Comparison of ENCODE assay signal across 10 mouse cellular contexts in genomic region chr9:110933850-110934437, GRCm38 (mm10). TPM values are rescaled to one million over a fixed set of nuclear protein-coding genes. Genes with fewer than 3 reads are reported as not detected.
A peak's percentile ranks its signal among the peaks of the same experiment; 100 is the strongest.
DNase-seq lines count a peak whose midpoint lies in the region; ATAC-seq and TF ChIP-seq lines count a peak whose summit lies in the region.
"Had no signal": no experiment of that assay in that cellular context is flagged by ENCODE, and none has a peak within 500 bp of the region (broad histone marks: within the 10 kb centered on the region; RNA-seq: fewer than 3 reads in every experiment).

No protein-coding gene starts in this region.

- TF ChIP-seq CTCF in gastrocnemius, adult 2 months (IDR thresholded peaks at IDR 0.05): no peak
- TF ChIP-seq CTCF in cerebellum, adult 2 months (IDR thresholded peaks at IDR 0.05; ENCODE audit: borderline replicate concordance, insufficient read depth, low read depth, low read length): no peak

- TF ChIP-seq POLR2A in cerebellum, adult 2 months (IDR thresholded peaks at IDR 0.05; ENCODE audit: borderline replicate concordance, insufficient read depth, low read length): no peak

- no peak overlapping the region for H3K4me3 ChIP-seq in gastrocnemius, adult 2 months
- no peak overlapping the region for H3K4me3 ChIP-seq in cerebellum, adult 2 months (replicated peaks; ENCODE audit: insufficient read depth, low read depth, low read length)
- H3K4me3 ChIP-seq: intestine, embryonic 15.5 days; lung, embryonic 15.5 days had no signal

- peaks cover 5% of the 10 kb centered on the region for H3K4me1 ChIP-seq in cerebellum, adult 2 months (ENCODE audit: control insufficient read depth, insufficient read depth, low read length)
- H3K4me1 ChIP-seq: intestine, embryonic 15.5 days; lung, embryonic 15.5 days had no signal

- no peaks in the 10 kb centered on the region for H3K27me3 ChIP-seq in cerebellum, adult 2 months (ENCODE audit: control insufficient read depth, insufficient read depth, low read length)
- H3K27me3 ChIP-seq: intestine, embryonic 15.5 days; lung, embryonic 15.5 days had no signal

- peak overlapping the region; percentile 69 for H3K27ac ChIP-seq in gastrocnemius, adult 2 months
- H3K27ac ChIP-seq in cerebellum, adult 2 months (ENCODE audit: insufficient read depth, low read length): peak overlapping the region; percentile 67; the same call in 1 of the 2 replicates
- H3K27ac ChIP-seq: intestine, embryonic 15.5 days; lung, embryonic 15.5 days had no signal

- no peak for ATAC-seq in granulocyte monocyte progenitor cell, adult 5-6 weeks (replicated peaks; ENCODE audit: poor library complexity, severe bottlenecking)
- ATAC-seq: intestine, embryonic 15.5 days had no signal

- no peak for DNase-seq in gastrocnemius, adult 2 months
- no peak for DNase-seq in gastrocnemius, postnatal 25 days
- peak; percentile 29 to 59 for DNase-seq in cerebellum, adult 2 months
- peak; percentile 17 for DNase-seq in heart, postnatal 25 days (ENCODE audit: low spot score)
- DNase-seq in left cerebral cortex, adult 9 months (ENCODE audit: low spot score in 2 of 2): peak; percentile 18 to 29
- no peak for DNase-seq in ovary, adult 18-20 months (ENCODE audit: low spot score)
- DNase-seq in thymus, adult 18-20 months: no peak

- intact Hi-C loops in gastrocnemius, adult 2 months (cut with DNase I): no loop called here
- intact Hi-C loops in heart, postnatal 25 days (cut with DNase I): no loop called here

- 26% methylated on average over 12 of the region's 12 CpGs for WGBS in cerebellum, adult 2 months

RNA-seq across cellular contexts. Expression of gene Tdgf1, which starts 12.0 kb away (rescaled TPM):
- total RNA-seq in gastrocnemius, adult 2 months (2021): not detected
- total RNA-seq in gastrocnemius, postnatal 25 days (2021): not detected
- polyA plus RNA-seq in cerebellum, adult 2 months (2012; rRNA removed): 7.2 and 7.5 TPM in 2 replicates
- not detected for total RNA-seq in heart, postnatal 25 days (2021)
- total RNA-seq in granulocyte monocyte progenitor cell, adult 5-6 weeks (2014; fragmentation: Nextera tagmentation): not detected in 2 replicates
- not detected in 2 replicates for total RNA-seq in granulocyte monocyte progenitor cell, adult 5-6 weeks (2017)
- polyA plus RNA-seq: intestine, embryonic 15.5 days; lung, embryonic 15.5 days had no signal

RNA-seq across cellular contexts. Expression of gene Fam240a, which starts 17.3 kb away (rescaled TPM):
- 1 to 10 TPM in 1 of 2 experiments, not detected in 1; 2.4 TPM for total RNA-seq in gastrocnemius, adult 2 months (2021)
- total RNA-seq in gastrocnemius, postnatal 25 days (2021): 1 to 10 TPM; 2.0 to 2.7 TPM
- not detected in 2 replicates for polyA plus RNA-seq in cerebellum, adult 2 months (2012; rRNA removed)
- total RNA-seq in heart, postnatal 25 days (2021): not detected
- total RNA-seq in granulocyte monocyte progenitor cell, adult 5-6 weeks (2014; fragmentation: Nextera tagmentation): not detected in 2 replicates
- not detected in 2 replicates for total RNA-seq in granulocyte monocyte progenitor cell, adult 5-6 weeks (2017)
- polyA plus RNA-seq: intestine, embryonic 15.5 days; lung, embryonic 15.5 days had no signal

RNA-seq across cellular contexts. Expression of gene Lrrc2, which starts 17.4 kb away (rescaled TPM):
- total RNA-seq in gastrocnemius, adult 2 months (2021): 10 to 100 TPM; 75.0 to 80.8 TPM
- total RNA-seq in gastrocnemius, postnatal 25 days (2021): 10 to 100 TPM; 52.4 to 64.1 TPM
- 3.2 and 3.5 TPM in 2 replicates for polyA plus RNA-seq in cerebellum, adult 2 months (2012; rRNA removed)
- total RNA-seq in heart, postnatal 25 days (2021): 100 to 1,000 TPM; 142 to 144 TPM
- total RNA-seq in granulocyte monocyte progenitor cell, adult 5-6 weeks (2014; fragmentation: Nextera tagmentation): not detected in 2 replicates
- total RNA-seq in granulocyte monocyte progenitor cell, adult 5-6 weeks (2017): 0.21 TPM in 1 of 2 replicates, not detected in the other

RNA-seq across cellular contexts. Expression of gene Tmie, which starts 54.0 kb away (rescaled TPM):
- total RNA-seq in gastrocnemius, adult 2 months (2021): under 1 TPM; 0.41 to 0.70 TPM
- total RNA-seq in gastrocnemius, postnatal 25 days (2021): under 1 TPM; 0.43 to 0.62 TPM
- 3.7 and 4.4 TPM in 2 replicates for polyA plus RNA-seq in cerebellum, adult 2 months (2012; rRNA removed)
- 1 to 10 TPM; 1.2 to 1.3 TPM for total RNA-seq in heart, postnatal 25 days (2021)
- not detected in 2 replicates for total RNA-seq in granulocyte monocyte progenitor cell, adult 5-6 weeks (2014; fragmentation: Nextera tagmentation)
- not detected in 2 replicates for total RNA-seq in granulocyte monocyte progenitor cell, adult 5-6 weeks (2017)

RNA-seq across cellular contexts. Expression of gene Als2cl, which starts 54.3 kb away (rescaled TPM):
- 1 to 10 TPM; 3.7 to 7.5 TPM for total RNA-seq in gastrocnemius, adult 2 months (2021)
- total RNA-seq in gastrocnemius, postnatal 25 days (2021): 1 to 10 TPM; 3.9 to 8.2 TPM
- 15.1 and 15.8 TPM in 2 replicates for polyA plus RNA-seq in cerebellum, adult 2 months (2012; rRNA removed)
- total RNA-seq in heart, postnatal 25 days (2021): 10 to 100 TPM in 1 of 2 experiments, 1 to 10 TPM in 1; 9.7 to 15.0 TPM
- total RNA-seq in granulocyte monocyte progenitor cell, adult 5-6 weeks (2014; fragmentation: Nextera tagmentation): 0.41 TPM in 1 of 2 replicates, not detected in the other
- 0.04 TPM in 1 of 2 replicates, not detected in the other for total RNA-seq in granulocyte monocyte progenitor cell, adult 5-6 weeks (2017)

Comparison
In these comparisons a context has a peak if more than half of its experiments do, and no peak if none do; other contexts are left out.
1. DNase-seq: peak in cerebellum, adult 2 months (2 of 2), heart, postnatal 25 days (single experiment) and left cerebral cortex, adult 9 months (2 of 2); none in gastrocnemius, adult 2 months (single experiment), gastrocnemius, postnatal 25 days (single experiment), ovary, adult 18-20 months (single experiment) and thymus, adult 18-20 months (0 of 2).
2. RNA of gene Lrrc2, which starts 17.4 kb away (total RNA-seq): 142 to 144 TPM in heart, postnatal 25 days, 75.0 to 80.8 TPM in gastrocnemius, adult 2 months and 52.4 to 64.1 TPM in gastrocnemius, postnatal 25 days; 0.21 TPM in granulocyte monocyte progenitor cell, adult 5-6 weeks; every median in the first group is over 10 times any median in the second.